Mouse (Mus musculus): ENCODE measurements around the gene 0610037L13Rik.

The 0610037L13Rik gene

DNA sequence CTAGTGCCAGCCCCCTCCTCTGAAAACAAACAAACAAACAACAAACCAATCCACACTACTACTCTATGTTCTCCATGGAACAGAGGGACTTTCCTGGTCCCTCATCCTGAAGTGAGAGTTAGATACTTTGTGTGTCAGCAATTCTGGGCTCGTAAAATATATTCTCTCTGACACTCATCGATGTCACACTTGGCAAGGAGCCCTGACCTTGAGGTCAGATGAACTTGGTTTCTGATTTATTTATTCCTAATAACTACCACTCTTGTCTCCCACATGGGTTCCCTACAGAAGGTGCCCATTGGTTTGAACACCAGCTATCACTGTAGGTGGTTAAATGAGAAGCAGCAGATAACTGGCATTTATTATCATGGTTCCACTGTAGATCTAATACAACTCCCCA is 30.7 kb downstream of the 0610037L13Rik start:
- no peak for DNase-seq (ENCODE audit: low read depth, low spot score)

DNA sequence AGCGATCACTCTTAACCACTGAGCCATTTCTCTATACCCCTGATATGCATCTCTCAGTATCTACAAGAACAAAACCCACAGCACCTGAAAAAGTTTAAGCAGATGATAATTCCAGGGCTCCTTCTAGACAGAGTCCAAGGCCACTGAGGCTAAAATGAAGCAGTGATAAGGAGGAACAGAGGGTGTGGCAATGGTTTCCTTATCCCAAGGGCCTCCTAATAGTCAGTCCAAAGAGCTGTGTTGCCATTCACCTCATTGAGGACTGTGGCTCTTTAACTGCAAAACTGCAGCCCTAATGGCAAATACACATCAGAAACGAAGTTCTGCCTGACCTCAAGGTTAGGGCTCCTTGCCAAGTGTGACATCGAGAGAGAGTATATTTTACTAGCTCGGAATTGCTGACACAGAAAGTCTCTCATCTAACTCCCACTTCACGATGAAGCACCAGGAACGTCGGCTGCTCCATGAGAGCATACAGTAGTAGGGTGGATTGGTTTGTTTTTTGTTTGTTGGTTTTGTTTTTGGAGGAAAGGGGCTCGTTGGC is 31.6 kb downstream of the 0610037L13Rik start:
- DNase-seq (ENCODE audit: low read depth, low spot score), result no peak

DNA sequence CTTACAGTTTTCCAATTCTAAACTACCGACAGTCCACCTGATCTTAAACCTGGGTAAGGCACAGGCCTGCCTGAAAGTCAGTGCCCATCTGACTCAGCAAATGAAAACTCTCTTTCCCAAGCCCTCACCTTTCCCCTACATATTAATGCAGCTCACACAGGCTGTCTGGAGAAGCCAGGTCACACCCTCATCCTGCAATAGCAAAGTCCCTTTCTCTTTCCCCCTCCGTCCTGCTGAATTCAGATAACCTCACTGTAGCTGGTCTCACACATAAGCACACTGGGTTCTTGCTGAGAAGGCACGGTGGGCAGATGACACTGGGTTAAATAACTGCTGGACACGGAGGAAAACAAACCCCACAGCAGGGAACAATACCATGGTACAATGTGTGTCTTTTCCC is 32.3 kb downstream of the 0610037L13Rik start:
- no peak for DNase-seq (ENCODE audit: low read depth, low spot score)

DNA sequence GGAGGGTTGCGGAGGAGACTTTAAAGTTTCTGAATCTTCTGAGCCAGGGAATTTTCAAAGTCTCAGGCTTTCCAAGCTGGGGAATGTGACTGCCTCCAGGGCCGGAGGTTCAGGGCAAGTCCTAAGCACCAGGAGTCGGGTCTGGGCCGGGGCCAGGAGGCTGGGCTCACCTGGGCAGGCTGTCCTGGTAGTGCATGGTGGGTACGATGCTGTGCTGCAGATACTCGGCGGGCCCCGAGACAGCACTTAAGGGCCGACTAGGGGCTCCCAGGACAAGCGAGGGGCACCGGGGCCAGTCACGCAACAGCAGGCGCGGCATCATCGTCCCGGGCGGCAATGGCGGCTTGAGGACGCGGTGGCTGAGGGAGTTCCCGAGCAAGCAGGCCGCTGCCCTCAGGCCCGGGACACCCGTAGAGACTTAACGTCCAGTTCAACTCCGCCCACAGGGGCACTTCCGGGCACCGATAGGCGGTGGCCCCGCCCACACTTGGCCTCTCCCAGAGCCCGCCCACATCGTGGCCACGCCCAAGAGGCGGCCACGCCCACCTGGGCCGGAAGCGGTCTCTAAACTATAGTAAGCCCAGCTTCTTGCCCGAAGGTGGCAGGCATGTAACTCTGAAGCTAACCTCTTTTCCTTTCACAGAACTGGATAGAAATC is 33.7 kb downstream of the 0610037L13Rik start, which contains the start of gene Cpt2:
Cpt2 (minus strand) TSS at position 466 of the 658 bp plus-strand sequence.
- peak; percentile 95 for DNase-seq (ENCODE audit: low read depth, low spot score)

DNA sequence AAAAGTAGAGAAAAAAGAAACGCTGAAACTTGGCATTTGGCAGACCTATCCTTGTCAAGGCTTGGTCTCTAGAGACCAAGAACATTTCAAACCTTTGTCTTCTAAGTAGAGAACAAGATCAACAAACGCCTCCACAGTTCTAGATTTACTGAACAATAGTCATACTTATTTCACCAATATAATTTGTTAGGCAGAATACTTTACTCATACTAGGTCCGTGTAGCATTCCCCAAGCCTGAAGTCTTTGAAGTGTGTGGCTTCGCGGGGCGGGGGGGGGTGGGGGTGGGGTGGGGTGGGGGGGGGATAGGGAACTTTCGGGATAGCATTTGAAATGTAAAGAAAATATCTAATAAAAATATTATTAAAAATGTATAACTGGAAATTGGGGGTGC is 34.2 kb downstream of the 0610037L13Rik start:
- DNase-seq (ENCODE audit: low read depth, low spot score), result no peak

DNA sequence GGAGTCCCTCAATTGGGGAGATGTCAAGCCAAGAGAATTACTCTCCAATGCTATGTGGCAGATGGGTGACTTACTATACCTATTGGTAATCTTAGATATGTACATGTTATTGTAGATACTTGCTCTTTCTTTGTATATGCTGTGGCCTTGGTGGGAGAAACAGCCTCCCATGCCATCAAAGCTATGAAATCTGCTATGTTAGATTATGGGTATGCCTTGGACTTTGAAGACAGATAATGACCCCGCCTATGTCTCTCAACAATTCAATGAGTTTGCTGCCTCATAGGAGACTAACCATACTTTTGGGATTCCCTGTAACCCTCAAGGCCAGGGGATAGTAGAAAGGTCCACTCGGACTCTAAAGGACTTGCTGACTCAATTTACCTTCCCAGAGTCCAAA is 38.7 kb downstream of the 0610037L13Rik start:
- no peak for DNase-seq (ENCODE audit: low read depth, low spot score)

DNA sequence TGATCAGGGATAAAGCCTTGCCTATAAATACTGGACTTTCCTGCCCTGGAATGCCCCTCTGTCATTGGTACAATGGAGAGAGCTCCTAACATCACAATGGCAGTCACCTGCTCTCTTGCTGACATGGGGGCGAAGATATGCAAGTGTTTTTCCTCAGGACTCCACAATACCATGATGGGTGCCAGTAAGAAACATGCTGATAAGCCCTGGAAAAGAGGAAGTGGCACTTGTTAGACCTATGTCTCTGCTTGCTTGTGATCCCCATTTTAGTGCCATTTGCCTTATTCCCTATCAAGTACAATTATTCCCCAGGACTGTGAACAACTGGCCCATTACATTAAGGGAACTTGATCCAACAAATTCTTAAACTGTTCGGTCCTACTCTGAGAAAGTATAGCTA is 39.1 kb downstream of the 0610037L13Rik start:
- DNase-seq (ENCODE audit: low read depth, low spot score), result no peak

DNA sequence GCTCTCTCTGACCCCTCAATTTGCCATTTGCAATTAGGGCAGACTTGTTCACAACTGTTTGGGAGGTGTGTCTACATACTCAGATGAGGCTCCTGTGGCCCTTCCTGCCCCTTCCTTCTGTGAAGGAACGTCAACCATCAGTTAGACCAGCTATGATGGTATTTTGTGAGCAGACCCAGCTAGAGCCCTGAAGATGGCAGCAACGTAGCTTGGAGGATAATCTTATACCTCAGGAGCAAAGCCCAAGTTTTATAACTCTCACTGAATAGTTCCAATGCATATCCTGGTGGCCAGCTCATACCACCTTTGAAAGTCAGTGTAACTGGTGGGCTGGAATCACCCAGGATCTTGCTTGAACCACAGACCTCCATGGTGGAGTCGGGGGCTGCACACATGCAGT is 41.8 kb downstream of the 0610037L13Rik start:
- no peak for DNase-seq (ENCODE audit: low read depth, low spot score)

DNA sequence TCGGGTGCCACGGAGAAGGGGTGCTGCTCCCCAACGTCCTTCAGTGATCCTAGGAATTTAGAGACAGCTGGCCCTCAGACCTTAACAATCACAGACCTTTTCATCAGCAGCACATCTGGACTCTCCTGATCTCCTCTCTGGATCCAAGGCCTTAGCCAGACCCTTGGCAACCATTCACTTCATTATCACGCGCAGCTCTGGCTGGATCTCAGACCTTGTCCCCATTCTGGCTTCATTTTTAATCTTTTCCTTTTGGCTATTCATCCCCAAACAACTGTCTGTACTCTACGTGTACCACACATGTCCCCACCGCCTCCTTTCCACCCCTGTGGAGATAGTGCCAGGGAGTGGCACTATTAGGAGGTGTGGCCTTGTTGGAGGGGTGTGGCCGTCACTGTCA is 43.6 kb downstream of the 0610037L13Rik start:
- no peak for DNase-seq (ENCODE audit: low read depth, low spot score)

DNA sequence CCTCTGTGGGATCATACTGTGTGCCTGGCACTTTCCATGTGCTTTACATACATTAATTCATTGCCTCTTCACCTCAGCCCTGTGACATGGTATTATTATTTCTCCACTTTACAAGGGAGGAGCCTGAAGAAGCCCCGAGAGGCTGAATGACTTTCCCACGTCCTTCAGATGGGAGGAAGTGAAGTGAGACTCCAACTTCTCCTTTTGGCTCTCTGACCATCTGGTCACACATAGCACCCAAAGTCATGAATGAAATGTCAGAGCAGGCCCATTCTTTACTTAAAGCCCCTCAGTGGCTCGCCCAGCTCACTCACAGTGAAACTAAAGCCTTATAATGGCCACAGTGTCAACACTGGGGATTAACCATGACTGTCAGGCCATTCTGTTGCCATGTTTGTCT is 45.6 kb downstream of the 0610037L13Rik start:
- DNase-seq (ENCODE audit: low read depth, low spot score), result no peak

DNA sequence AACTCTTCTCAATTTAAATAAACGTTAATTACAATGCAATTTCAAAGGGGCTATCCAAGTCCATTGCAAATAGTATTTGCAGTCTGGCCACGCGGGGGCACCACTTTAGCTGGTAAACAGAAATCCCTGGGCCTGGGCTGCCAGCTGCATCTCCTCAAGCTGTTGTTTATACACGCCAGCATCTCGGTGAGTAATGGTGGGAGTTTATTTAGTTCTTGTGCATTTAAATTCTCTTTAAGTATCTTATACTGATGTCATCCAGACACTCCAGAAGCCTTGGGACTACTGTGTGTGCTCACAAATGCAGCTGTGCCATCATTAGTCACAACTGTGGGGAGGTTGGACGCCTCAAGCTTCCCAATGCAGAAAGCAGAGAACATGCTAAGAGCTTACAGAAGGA is 47.7 kb downstream of the 0610037L13Rik start:
- peak; percentile 51 for DNase-seq (ENCODE audit: low read depth, low spot score)

DNA sequence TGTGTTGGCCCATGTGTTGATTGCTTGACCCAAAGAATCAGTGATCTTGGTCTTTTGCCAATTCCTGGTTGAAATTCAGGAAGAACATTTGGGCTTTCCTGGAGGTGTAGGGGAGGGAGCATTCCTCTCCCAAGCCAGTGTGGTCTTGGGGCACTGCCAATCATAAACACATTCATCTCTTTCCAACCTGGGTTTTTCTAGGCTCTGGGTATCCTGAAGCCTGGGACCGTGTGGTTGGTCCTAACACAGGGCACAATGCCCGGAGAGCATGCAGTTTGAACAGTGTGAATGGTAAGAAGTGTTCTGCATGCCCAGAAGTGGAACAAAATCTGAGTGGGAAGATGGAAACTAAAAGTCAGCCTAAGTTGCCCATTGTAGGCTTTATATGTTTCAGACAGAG is 48.5 kb downstream of the 0610037L13Rik start:
- DNase-seq (ENCODE audit: low read depth, low spot score), result no peak

DNA sequence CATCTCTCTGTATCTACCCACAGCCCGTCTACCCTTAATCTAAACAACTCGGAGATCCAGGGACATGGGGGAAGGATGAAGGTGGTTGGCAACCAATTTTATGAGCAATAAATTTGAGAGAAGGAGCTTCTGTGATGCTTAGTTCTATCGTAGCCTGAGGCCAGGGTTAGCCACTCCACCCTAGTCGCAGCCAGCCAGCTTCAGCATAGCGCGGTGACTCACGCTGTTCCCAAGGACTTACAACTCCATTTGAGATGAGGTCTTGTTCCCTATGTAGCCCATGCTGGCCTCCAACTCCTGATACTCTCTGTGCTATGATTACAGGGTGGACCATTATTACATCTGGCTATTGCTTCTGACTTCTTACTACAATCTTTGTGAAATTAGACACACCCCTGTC is 53.1 kb downstream of the 0610037L13Rik start:
- no peak for DNase-seq (ENCODE audit: low read depth, low spot score)

DNA sequence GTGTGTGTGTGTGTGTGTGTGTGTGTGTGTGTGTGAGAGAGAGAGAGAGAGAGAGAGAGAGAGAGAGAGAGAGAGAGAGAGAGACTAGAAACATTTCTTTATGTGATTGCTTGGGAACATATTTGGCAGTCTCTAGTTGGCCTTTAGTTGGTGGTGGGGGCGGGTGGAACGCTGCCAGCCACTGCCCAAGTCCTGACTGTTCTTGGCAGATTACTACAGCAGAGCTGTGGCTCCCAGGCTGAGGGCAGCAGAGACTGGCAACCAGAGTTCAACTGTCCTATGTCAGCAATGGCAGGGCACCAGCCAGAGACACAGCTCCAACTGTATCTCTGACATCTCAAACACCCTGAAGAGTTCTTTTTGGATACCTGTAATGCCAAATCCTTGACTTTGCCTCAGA is 54.5 kb downstream of the 0610037L13Rik start:
- DNase-seq (ENCODE audit: low read depth, low spot score), result no peak
